Mouse (Mus musculus): ENCODE results near the gene Ppcdc. TPM values are rescaled to one million over a fixed set of nuclear protein-coding genes. Genes with fewer than 3 reads are reported as not detected.

The Ppcdc gene
- polyA plus RNA-seq (2012; rRNA removed), result 16.8 and 25.7 TPM in 2 replicates

GRCm38 (mm10) chr9:57439522-57440295 is at the start of gene Ppcdc:
Gene Ppcdc, minus strand, starts transcription at chr9:57440124.

GRCm38 (mm10) chr9:57467896-57468549 is 28.1 kb upstream of the Ppcdc start, which contains the start of gene Scamp5:
Gene Scamp5, minus strand, starts transcription at chr9:57468060.

Other genes starting within 250 kb of the Ppcdc start
- gene Trcg1, start 203.6 kb downstream of the Ppcdc start, polyA plus RNA-seq (2012; rRNA removed), result not detected in 2 replicates
- gene 1700017B05Rik, start 177.5 kb downstream of the Ppcdc start, polyA plus RNA-seq (2012; rRNA removed), result 6.3 and 9.0 TPM in 2 replicates
- 47.3 and 47.6 TPM in 2 replicates for gene Scamp5, start 27.9 kb upstream of the Ppcdc start, polyA plus RNA-seq (2012; rRNA removed)
- gene Rpp25, start 63.9 kb upstream of the Ppcdc start, polyA plus RNA-seq (2012; rRNA removed), result 3.3 and 4.3 TPM in 2 replicates
- 182 and 251 TPM in 2 replicates for gene Cox5a, start 81.2 kb upstream of the Ppcdc start, polyA plus RNA-seq (2012; rRNA removed)
- gene Fam219b, start 97.4 kb upstream of the Ppcdc start, polyA plus RNA-seq (2012; rRNA removed), result 12.3 and 20.8 TPM in 2 replicates
- 62.6 and 65.6 TPM in 2 replicates for gene Mpi, start 112.6 kb upstream of the Ppcdc start, polyA plus RNA-seq (2012; rRNA removed)
- gene Scamp2, start 120.8 kb upstream of the Ppcdc start, polyA plus RNA-seq (2012; rRNA removed), result 37.6 and 48.1 TPM in 2 replicates
- gene Ulk3, start 149.3 kb upstream of the Ppcdc start, polyA plus RNA-seq (2012; rRNA removed), result 21.0 and 22.8 TPM in 2 replicates
- 0.80 and 1.7 TPM in 2 replicates for gene Cplx3, start 166.2 kb upstream of the Ppcdc start, polyA plus RNA-seq (2012; rRNA removed)
- 0.05 and 0.06 TPM in 2 replicates for gene Lman1l, start 180.7 kb upstream of the Ppcdc start, polyA plus RNA-seq (2012; rRNA removed)
- 54.7 and 94.3 TPM in 2 replicates for gene Csk, start 213.5 kb upstream of the Ppcdc start, polyA plus RNA-seq (2012; rRNA removed)
- not detected in 2 replicates for gene Cyp1a2, start 243.6 kb upstream of the Ppcdc start, polyA plus RNA-seq (2012; rRNA removed)
- 0.02 TPM in 1 of 2 replicates, not detected in the other for gene Cyp1a1, start 247.8 kb upstream of the Ppcdc start, polyA plus RNA-seq (2012; rRNA removed)

Measured in central nervous system, embryonic 11.5 days (tissue).